Mouse (Mus musculus): ENCODE results near the gene Cpsf6.

The Cpsf6 gene

DNA sequence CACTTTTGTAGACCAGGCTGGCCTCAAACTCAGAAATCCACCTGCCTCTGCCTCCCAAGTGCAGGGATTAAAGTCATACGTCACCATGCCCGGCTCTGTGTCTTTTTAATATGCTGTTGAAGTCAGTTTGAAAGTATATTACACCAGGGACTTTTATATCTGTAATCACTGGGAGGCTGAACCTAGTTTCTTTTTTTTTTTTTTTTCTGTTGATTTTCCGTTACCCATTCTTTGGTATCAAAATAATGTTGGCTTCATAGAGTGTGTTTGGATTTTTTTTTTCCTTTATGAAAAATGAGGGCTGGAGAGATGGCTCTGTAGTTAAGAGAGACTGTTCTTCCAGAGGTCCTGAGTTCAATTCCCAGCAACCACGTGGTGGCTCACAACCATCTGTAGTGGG is 5.6 kb upstream of the Cpsf6 start:
- DNase-seq (ENCODE audit: low spot score), result no peak

DNA sequence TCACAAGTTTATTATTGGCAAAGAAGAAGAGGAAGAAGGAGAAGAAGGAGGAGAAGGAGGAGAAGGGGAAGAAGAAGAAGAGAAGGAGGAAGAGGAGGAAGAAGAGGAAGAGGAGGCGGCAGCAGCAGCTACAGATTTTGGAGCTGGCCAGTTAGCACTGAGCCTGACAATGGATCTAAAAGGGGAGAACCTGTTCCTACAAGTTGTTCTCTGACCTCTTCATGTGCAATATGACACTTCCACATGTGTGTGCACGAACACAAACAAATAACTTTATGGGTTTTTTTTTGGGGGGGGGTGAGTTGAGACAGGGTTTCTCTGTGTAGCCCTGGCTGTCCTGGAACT is 5.2 kb upstream of the Cpsf6 start:
- DNase-seq (ENCODE audit: low spot score), result no peak

DNA sequence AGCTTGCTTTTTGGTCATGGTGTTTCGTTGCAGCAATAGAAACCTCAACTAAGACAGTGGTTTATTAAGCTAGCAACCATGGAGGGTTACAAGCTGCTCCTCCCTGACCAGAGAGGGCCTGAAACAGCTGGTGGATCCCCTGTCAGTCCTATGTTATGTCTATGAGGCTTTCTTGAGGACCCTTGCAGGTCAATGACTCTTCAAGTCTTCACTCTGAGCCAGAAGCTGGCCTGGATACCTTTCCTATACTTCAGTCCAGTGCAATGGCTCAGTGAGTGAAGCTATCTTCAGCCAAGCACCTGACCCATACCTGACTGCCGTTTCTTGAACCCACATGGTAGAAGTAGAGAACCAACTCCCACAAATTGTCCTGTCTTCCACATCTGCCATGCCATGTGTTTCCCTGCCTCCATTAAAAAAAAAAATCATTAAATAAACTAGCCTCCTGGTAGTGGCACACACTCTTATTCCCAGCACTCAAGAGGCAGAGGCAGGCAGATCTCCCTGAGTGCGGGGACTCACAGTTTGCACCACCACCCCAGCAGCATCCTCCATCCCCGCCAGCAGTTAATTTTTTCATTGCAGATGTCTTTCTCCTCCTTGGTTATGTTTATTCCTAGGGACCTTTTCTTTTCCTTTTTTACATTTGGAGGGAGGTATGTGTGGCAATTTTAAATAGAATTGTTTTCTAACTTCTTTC is 4.7 kb upstream of the Cpsf6 start:
- no peak for DNase-seq (ENCODE audit: low spot score)

DNA sequence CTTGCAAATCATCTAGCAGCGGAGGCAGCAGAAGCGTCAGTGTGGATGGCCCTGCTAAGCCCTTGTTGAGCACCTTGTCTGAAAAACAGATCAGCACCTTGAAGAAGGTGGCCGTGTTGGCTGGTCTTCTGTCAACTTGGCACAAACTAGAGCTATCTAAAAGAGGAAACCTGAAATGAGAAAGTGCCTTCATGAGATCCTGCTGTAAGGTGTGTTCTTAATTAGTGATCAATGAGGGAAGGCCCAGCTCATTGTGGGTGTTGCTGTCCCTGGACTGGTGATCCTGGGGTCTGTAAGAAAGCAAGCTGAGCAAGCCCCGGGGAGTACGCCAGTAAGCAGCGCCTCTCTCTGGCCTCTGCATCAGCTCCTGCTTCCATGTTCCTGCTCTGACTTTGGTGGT is 4.1 kb upstream of the Cpsf6 start:
- DNase-seq (ENCODE audit: low spot score), result no peak

DNA sequence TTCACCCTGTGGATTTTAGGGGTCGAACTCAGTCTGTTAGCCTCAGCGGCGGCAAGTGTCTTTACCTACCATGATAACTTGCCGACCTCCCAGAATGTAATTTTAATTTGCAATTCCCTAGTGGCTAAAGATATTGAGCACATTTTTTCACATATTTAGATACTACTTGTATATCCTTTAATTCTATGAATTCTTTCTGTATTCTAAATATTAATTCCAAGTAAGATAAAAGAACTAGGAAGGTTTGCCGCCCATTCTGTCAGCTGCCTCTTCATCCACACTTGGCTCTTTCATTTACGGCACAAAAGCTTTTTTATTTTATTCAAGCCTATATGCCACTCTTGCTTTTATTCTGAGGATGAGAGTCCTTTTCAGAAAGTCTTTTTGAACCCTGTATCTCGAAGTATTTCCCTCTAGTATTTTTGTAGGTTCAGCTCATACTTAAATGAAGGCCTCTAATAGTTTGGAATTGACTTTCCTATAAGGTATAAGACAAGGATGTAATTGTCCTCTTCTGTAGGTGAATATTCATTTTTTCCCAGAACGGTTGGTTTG is 3.3 kb upstream of the Cpsf6 start:
- DNase-seq (ENCODE audit: low spot score), result no peak

DNA sequence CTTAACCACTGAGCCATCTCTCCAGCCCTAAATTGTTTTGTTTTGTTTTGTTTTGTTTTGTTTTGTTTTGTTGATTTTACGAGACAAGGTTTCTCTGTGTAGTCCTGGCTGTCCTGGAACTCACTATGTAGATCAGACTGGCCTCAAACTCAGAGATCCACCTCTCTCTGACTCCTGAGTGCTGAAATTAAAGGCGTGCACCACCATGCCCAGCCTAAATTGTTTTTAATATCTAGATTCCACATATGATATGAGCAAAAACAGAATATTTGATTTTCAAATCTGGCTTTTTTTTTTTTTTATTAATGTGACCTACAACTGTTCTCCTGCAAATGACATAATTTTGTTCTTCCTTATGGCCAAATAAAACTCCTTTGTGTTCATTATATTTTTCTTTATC is 2.3 kb upstream of the Cpsf6 start:
- no peak for DNase-seq (ENCODE audit: low spot score)

DNA sequence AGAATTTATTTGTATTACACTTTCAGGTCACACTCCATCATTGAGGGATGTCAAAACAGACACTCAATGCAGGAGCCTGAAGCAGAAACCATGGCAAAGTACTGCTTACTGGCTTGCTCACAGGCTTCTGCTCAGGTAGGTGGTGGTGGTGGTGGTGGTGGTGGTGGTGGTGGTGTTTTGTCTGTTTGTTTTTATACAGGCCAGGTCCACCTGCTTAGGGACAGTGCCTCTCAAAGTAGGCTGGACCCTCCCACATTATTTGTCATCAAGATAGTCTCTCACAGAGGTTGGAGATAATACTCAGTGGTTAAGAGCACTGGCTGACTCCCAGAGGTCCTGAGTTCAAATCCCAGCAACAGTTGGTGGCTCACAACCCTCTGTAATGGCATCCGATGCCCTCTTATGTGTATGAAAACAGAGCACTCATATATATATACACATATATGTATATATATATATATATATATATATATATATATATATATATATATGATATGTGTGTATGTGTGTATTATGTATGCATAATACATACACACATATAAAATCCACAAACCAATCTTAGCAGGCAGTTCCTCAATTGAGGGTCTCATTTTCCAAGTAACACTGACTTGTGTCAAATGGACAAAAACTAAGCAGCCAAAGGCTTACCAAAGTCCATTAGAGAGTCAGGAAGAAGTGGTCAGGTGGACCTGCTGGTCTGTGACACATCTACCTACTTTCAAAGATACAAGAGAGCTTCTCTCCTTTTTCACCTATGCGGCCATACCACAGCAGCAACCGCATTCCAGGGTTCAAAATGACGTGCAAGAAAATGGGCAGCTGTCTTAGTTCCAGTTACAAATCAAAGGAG is 1.1 kb upstream of the Cpsf6 start:
- no peak for DNase-seq (ENCODE audit: low spot score)

DNA sequence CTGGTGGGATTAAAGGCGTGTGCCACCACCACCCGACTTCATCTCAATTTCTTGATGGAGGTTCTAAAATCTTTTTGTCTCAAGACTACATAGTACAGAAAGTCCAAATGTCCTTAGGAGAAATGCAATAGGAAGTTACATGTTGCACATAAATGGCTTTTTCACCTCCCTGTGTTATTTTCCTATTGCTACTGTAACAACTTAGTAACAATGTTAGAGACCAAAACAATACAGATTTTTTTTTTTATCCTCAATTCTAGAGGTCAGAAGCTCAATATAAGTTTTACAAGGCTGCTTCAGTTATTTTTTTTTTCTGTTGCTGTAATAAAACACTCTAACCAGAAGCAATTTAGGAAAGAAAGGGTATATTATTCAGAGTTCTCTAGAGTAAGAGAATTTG is 374 bp downstream of the Cpsf6 start:
- DNase-seq (ENCODE audit: low spot score), result no peak

DNA sequence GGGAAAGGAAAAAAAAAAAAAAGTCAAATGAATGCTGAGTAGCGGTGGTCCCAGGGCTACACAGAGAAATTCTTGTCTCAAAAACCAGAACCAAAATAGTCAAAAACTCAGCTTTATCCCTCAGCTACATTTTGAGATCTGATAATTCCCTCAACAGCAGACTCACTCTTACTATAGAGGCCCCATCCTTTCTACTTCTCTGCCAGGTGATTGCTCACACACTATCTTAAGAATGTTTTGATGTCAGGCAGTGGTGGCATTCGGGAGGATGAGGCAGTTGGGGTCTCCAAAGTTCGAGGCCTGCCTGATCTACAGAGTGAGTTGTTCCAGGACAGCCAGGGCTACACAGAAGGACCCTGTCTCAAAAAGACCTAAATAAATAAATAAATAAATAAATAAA is 1.2 kb downstream of the Cpsf6 start:
- DNase-seq (ENCODE audit: low spot score), result no peak

DNA sequence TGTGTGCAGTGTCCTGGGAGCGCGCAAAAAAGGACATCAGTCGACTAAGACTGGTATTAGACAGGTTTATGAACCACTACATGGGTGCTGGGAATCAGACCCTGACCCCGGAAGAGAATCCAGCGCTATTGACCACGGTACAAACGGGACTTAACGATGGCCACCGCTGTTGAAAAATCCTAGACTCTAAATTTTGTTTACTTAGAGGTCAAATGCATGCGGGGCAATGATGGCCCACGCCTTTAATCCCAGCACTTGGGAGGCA is 1.6 kb downstream of the Cpsf6 start:
- no peak for DNase-seq (ENCODE audit: low spot score)

DNA sequence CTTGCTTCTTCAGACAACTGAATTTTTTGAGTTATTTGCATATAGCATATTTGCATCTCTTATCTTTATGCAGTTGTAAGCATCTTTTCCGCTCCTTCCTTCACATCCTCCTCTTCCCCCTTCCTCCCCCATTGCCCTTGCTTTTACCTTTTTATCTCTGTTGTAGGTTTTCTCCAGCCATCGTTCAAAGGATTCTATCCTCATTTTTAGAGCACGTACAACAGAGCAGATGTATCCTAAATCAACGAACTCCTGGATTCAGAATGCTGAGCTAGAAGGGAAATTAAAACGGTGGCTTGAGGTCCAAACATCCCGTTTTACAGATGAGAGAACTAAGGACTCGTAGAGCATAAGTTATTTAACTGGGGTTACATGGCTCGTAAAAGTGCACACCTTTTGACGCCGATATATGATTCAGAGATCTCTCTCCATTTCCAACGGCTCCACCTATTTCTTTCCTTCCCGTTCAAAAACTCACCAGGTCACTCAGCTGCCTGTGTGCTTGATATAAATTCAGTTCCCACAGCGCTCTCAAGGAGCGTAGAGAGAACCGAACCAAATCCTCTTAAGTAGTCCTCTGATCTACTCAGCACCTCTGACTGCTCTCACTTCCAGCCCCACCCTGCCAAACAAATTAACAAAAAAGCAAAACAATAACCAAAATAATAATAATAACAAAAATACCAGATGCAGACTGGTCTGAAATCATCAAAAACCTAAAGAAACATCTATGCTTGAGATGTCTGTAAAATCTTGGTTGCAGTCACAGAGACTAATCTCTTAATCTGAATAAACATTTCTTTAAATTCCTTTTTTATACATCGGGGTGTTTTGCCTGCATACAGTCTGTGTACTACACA is 2.2 kb downstream of the Cpsf6 start:
- peak; percentile 26 for DNase-seq (ENCODE audit: low spot score)

DNA sequence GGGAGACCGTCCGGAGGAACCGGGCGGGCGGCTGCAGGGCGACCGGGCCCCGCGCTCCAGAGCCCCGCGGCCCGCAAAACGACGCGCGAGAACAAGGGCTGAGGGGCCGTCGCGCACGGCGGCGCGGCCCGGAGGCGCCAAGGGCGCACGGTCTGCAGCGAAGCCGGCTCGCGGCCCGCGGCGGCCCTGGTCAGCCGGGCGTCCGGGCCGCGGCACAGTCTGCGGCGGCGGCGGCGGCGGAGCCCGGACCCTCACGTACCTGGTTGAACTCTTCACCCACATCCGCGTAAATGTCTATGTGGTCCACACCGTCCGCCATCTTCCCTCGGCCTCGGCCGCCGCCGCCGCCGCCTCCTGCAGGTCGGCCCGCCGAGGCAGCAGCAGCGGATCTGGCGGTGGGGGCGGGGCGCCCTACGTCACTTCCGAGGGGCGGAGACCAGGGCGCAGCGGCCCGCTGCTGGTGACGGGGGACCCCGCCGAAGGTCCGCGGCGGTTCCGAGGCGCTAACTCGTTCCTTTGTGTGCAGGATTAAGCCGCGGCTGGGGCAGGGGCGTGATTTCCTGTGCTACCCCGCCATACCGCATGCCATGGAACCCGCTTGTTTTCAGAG is 3.1 kb downstream of the Cpsf6 start:
- peak; percentile 98 for DNase-seq (ENCODE audit: low spot score)

DNA sequence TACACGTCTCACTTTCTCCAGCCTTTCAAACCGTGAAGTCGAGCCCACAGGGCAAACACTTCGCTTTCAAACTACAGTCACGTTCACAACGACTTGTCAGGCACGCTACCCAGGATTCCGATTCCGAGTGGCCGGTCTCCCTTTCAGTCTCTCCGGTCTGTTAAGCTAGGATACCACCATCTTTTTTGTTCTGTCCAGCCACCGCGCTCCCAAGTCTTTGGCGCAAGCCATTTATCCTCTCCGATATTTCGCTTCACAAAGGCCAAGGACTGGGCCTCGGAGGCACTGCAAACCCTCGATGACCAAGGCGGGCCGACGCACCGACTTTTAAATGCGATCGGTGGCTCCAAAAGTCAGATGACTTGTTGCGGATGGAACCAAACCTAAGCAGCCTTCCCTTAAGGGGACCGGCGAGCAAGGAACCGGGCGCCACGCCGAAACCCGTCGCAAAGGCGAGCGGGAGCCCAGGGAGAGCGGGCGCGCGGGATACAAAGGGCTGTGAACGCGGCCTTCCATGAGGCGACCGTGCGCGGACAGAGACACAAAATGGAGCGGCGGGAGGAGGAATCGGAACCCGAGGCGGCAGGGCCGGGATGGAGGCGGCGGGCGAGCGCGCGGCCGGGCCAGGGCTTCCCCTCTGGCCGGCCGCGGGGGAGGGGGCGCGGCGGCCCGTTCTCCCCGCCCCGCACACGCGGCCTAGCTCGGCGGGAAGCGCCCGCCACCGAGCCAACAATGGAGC is 3.8 kb downstream of the Cpsf6 start:
- DNase-seq (ENCODE audit: low spot score), result peak; percentile 57

DNA sequence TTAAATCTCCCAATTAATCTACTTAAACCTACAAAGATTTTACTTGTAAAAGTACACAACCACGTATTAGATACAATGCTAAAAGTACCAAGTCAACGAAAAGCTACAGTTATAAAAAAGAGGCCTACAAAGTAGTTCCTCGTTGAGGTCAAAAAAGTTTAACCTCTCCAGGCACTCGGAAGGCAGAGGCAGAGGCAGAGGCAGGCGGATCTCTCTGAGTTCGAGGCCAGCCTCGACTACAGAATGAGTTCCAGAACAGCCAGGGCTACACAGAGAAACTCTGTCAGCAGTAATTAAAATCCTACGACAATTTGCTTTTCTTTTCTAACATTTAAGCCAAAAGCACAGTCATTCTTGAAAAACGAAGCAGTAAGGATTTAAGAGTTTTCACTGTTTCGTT is 4.7 kb downstream of the Cpsf6 start:
- DNase-seq (ENCODE audit: low spot score), result no peak

DNA sequence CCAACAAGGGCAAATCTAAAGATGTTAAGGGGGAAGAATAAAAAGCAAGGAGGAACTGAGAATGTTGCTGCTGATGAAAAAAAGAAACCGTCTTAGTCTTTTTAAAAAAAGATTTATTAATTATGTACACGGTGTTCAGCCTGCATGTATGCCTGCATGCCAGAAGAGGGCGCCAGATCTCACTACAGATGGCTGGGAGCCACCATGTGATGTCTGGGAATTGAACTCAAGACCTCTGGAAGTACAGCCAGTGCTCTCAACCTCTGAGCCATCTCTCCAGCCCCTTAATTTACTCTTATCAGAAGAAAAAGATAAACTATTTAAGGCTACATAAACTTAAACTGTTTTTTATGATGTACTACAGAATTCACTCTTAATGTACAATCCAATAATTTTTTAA is 16.7 kb downstream of the Cpsf6 start:
- peak; percentile 70 for DNase-seq (ENCODE audit: low spot score)

DNA sequence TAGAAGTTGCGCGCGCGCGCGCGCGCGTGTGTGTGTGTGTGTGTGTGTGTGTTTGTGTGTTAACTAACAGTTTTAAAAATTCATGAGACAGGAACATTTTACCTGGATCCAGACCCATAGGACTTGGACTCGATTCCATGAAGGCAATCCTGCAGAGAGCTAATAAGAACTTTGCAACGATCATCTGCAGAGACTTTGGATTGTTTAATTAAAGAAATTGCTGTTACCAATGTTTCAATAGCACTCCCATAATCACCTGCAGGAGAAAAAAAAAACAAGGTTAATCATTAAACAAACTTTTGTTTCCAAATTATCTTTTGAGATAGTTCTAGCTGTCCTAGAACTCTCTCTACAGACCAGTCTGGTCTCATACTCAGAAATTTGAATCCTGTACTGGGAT is 20.9 kb downstream of the Cpsf6 start:
- DNase-seq (ENCODE audit: low spot score), result no peak

DNA sequence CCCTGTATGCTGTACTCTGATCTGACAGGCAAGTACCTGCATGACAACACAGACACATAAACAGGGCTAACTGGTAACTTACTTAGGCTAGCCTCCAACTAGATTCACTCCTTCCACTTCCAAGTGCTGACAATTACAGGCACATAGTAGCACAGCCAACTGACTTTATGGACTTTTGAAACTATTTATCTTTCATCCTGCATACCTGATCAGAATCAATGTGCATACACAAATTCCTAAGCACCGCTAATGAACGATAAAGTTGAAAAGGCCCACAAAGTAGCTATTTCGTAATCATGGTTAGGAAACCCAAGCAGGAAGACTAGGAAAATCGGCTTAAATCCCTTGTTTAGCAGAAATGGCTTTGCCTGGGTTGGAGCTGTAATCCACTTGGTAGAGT is 36.8 kb downstream of the Cpsf6 start:
- no peak for DNase-seq (ENCODE audit: low spot score)

DNA sequence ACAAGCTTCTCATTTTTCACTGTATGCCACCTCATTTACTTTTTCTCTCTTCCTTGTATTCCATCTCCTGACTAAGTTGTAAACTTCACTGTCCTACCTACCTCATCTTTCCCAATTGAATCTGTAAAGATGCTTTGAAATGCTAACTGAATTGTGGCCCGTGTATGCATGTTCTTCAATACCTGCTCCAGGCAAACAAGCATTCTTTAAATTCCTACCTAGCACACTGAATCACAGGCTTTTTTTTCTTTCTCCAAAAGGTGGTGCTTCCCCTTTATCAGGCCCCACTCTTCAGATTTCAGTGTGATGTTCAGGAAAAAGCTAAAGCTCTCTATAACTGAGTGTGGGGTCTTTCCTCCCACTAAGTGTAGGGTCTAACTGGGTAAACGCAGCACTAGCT is 37.4 kb downstream of the Cpsf6 start:
- no peak for DNase-seq (ENCODE audit: low spot score)

DNA sequence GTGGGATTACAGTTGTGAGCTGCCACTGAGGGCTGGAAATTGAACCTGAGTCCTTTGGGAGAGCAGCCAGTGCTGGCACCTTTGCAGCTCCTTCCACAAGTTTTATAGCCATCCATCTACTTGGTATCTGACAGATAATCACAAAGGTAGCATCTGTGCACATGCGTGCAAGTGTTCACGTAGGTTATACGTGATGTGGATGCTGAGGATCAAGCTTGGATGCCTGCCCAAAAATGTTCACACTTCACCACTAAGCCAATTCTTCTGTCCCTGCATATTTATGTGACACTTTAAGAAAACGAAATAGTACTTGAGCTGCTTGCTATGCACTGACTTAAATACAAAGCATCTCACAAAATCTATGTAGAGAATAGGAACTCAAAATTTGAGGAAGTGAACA is 38.8 kb downstream of the Cpsf6 start:
- no peak for DNase-seq (ENCODE audit: low spot score)

DNA sequence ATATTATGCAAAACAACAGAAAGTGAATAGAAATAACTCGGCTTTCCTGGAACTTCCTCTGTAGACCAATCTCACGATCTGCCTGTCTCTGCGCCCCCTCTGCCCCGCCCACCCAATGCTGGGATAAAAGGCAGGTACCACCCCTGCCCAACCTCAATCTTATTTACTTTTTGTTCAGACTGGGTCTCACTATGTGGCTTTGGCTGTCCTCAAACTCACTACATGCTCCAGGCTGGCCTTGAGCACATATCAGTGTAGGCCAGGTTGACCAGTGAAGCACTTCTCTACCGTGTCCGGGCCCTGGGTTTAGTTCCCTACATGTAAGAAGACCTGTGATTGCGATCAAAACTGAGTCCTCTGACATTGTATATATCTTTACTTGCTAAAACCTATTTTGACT is 40.6 kb downstream of the Cpsf6 start:
- DNase-seq (ENCODE audit: low spot score), result no peak

DNA sequence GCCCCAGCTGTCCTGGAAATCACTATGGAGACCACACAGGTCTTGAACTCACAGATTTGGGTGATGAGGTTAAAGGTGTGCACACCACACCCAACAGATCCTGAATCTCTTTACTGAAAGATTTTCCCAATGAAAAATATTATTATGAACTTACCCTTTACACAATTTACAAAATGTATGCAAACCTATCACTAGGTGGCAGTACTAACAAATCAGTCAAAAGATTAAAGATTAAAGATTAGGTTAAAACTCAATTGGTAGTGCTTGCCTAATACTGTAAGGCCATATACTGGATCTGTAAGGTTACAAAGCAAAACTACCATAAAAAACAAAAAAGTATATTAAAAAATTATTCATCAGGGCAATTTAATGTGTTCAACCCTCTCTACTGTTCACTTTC is 41.9 kb downstream of the Cpsf6 start:
- DNase-seq (ENCODE audit: low spot score), result peak; percentile 25

DNA sequence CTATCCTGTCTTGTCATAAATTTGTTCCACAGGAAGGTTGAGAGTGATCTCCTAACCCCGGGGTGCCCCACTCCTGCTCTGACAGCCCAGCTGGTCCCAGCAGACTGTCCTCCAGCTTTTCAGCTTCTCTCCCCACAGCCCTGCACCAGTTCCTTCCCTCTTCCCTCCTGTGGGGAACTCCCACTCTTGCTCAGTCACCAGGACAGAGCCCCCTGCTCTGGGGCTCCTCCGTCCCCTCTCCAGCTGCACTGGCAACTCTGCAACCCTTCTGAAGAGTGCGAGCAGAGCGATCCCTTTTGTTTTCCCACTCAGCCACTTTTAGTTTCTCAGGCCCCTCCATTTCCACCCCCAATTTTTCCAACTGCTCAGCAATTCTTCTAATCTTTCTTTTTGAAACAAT is 44.2 kb downstream of the Cpsf6 start:
- peak; percentile 21 for DNase-seq (ENCODE audit: low spot score)

All from retina, embryonic 14.5 days (tissue).